Mouse (Mus musculus): ENCODE results near the gene Apopt1. TPM values are rescaled to one million over a fixed set of nuclear protein-coding genes. Genes with fewer than 3 reads are reported as not detected.

The Apopt1 gene
- total RNA-seq, 2 experiments from 2014 or later: 27.0 to 33.0 TPM

GRCm38 (mm10) chr12:111678997-111679396, 34.1 kb upstream of the Apopt1 start:
- intact Hi-C loops (cut with DNase I): no loop called here
- DNase-seq: no peak

GRCm38 (mm10) chr12:111680661-111681060, 32.4 kb upstream of the Apopt1 start:
- DNase-seq: no peak
- intact Hi-C loops (cut with DNase I): no loop called here

- peak; percentile 72 for DNase-seq
- intact Hi-C loops (cut with DNase I): no loop called here
Observed at GRCm38 (mm10) chr12:111681305-111681704, 31.8 kb upstream of the Apopt1 start.

GRCm38 (mm10) chr12:111682003-111682402, 31.1 kb upstream of the Apopt1 start:
- no peak for DNase-seq
- intact Hi-C loops (cut with DNase I): no loop called here

- intact Hi-C loops (cut with DNase I): no loop called here
- DNase-seq: no peak
Observed at GRCm38 (mm10) chr12:111682806-111683205, 30.3 kb upstream of the Apopt1 start.

- intact Hi-C loops (cut with DNase I): no loop called here
- no peak for DNase-seq
Observed at GRCm38 (mm10) chr12:111686390-111686789, 26.7 kb upstream of the Apopt1 start.

- intact Hi-C loops (cut with DNase I): no loop called here
Observed at GRCm38 (mm10) chr12:111687350-111688068, 25.6 kb upstream of the Apopt1 start.

GRCm38 (mm10) chr12:111688069-111688428, 25.0 kb upstream of the Apopt1 start:
- DNase-seq: peak; percentile 42
- intact Hi-C loops (cut with DNase I): no loop called here

More at GRCm38 (mm10) chr12:111687350-111688068, 25.6 kb upstream of the Apopt1 start:
- DNase-seq: peak; percentile 92

GRCm38 (mm10) chr12:111689426-111689825, 23.6 kb upstream of the Apopt1 start:
- intact Hi-C loops (cut with DNase I): no loop called here
- no peak for DNase-seq

- DNase-seq: peak; percentile 58
- intact Hi-C loops (cut with DNase I): no loop called here
Observed at GRCm38 (mm10) chr12:111691346-111691872, 21.7 kb upstream of the Apopt1 start.

- intact Hi-C loops (cut with DNase I): no loop called here
- DNase-seq: no peak
Observed at GRCm38 (mm10) chr12:111692899-111693298, 20.2 kb upstream of the Apopt1 start.

GRCm38 (mm10) chr12:111693341-111694270, 19.5 kb upstream of the Apopt1 start:
- DNase-seq: peak; percentile 88
- intact Hi-C loops (cut with DNase I): no loop called here

GRCm38 (mm10) chr12:111694271-111694781, 18.7 kb upstream of the Apopt1 start:
- no peak for DNase-seq
- intact Hi-C loops (cut with DNase I): no loop called here

GRCm38 (mm10) chr12:111694880-111695804, 17.9 kb upstream of the Apopt1 start:
- intact Hi-C loops (cut with DNase I): no loop called here
- peak; percentile 72 for DNase-seq

- intact Hi-C loops (cut with DNase I): no loop called here
- peak; percentile 85 for DNase-seq
Observed at GRCm38 (mm10) chr12:111696239-111696638, 16.8 kb upstream of the Apopt1 start.

GRCm38 (mm10) chr12:111697708-111698107, 15.4 kb upstream of the Apopt1 start:
- no peak for DNase-seq
- intact Hi-C loops (cut with DNase I): no loop called here

- peak; percentile 84 for DNase-seq
- intact Hi-C loops (cut with DNase I): no loop called here
Observed at GRCm38 (mm10) chr12:111698346-111698913, 14.6 kb upstream of the Apopt1 start.

GRCm38 (mm10) chr12:111699542-111699941, 13.5 kb upstream of the Apopt1 start:
- DNase-seq: no peak

GRCm38 (mm10) chr12:111700920-111701458, 12.1 kb upstream of the Apopt1 start:
- intact Hi-C loops (cut with DNase I): loop anchor here (5.0 kb wide), 1 partner anchor 34 kb away; no protein-coding TSS in a partner anchor
- DNase-seq: no peak

More at GRCm38 (mm10) chr12:111699542-111699941, 13.5 kb upstream of the Apopt1 start:
- intact Hi-C loops (cut with DNase I): no loop called here
